Mouse (Mus musculus) hindbrain, embryonic 16.5 days (tissue): ENCODE results near the gene Fam118a. TPM values are rescaled to one million over a fixed set of nuclear protein-coding genes. Genes with fewer than 3 reads are reported as not detected.

ENCODE experiments used
- ATAC-seq: fragments of 200-750 bp; cut with Nextera tagmentation; 2 replicates; pipeline ENCODE4 v1.8.0; 2017; ENCODE audit warnings: moderate TSS enrichment, moderate library complexity
- H3K27ac ChIP-seq: fragments of 300-500 bp; sonication (generic); 2 replicates; pipeline ENCODE4 v1.5.1; 2014; ENCODE audit warnings: low read depth, mild to moderate bottlenecking, control low read depth, low read length, moderate library complexity
- H3K27me3 ChIP-seq: fragments of 300-500 bp; sonication (generic); replicated peaks from 2 replicates; pipeline ENCODE4 v1.6.1; 2014; ENCODE audit warnings: low read length; ENCODE audit not compliant: control insufficient read depth, insufficient read depth
- H3K36me3 ChIP-seq: fragments of 300-500 bp; sonication (generic); 2 replicates; pipeline ENCODE4 v1.6.1; 2014; ENCODE audit warnings: mild to moderate bottlenecking, low read length, moderate library complexity, mixed read lengths; ENCODE audit not compliant: control insufficient read depth, insufficient read depth
- H3K4me1 ChIP-seq: fragments of 300-500 bp; sonication (generic); 2 replicates; pipeline ENCODE4 v1.6.1; 2014; ENCODE audit warnings: low read depth, low read length; ENCODE audit not compliant: control insufficient read depth, insufficient read depth
- H3K4me2 ChIP-seq: fragments of 300-500 bp; sonication (generic); 2 replicates; pipeline ENCODE4 v1.6.1; 2014; ENCODE audit warnings: mild to moderate bottlenecking, low read length, control low read depth, moderate library complexity
- H3K4me3 ChIP-seq: fragments of 300-500 bp; sonication (generic); 2 replicates; pipeline ENCODE4 v1.5.1; 2014; ENCODE audit warnings: mild to moderate bottlenecking, low read length, control low read depth, moderate library complexity
- H3K9ac ChIP-seq: fragments of 300-500 bp; sonication (generic); 2 replicates; pipeline ENCODE4 v1.6.1; 2014; ENCODE audit warnings: low read depth, mild to moderate bottlenecking, control low read depth, low read length, moderate library complexity
- H3K9me3 ChIP-seq: fragments of 300-500 bp; sonication (generic); 2 replicates; pipeline ENCODE4 v1.6.1; 2014; ENCODE audit warnings: mild to moderate bottlenecking, low read length, moderate library complexity; ENCODE audit not compliant: control insufficient read depth
- WGBS: fragments of 180-500 bp; shearing (Covaris S2); extraction: QIAGEN DNeasy Blood & Tissue Kit; methylation state at CpG from one replicate; pipeline ENCODE4 v1.1.7; 2014; 5-methylcytosine and 5-hydroxymethylcytosine counted together
- polyA plus RNA-seq: library from polyadenylated mRNA; unstranded; fragments of >200 nt; fragmentation: Nextera tagmentation; extraction: Ambion mirVana; gene quantifications from 2 replicates; pipeline ENCODE4 v1.2.1, GENCODE M21; 2015

Fam118a gene
- polyA plus RNA-seq, 1 experiment from 2014 or later = 30.3 TPM

DNA sequence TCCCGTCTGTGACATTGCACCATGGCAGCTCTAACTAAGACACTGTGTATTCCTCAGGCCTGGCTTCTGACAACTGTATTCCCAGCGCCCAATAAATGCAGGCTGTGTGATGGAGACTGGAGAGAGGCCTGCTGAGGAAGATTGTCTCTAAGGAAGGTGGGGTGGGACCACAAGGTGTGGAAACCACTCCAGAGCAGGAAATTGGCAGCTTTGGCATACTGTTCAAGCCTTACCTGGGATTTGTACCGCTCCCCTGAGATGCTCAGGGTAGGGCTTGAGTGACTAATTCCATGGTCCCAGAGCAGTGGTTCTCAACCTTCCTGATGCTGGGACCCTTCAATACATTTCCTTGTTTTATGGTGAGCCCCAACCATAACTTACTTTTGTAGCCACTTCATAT, 39.6 kb upstream of the Fam118a start:
- Histone ChIP-seq H3K9me3 (no peaks in the 10 kb centered on the region), H3K4me1 (peaks cover 23% of the 10 kb centered on the region), H3K36me3 (no peaks in the 10 kb centered on the region), H3K27me3 (no peaks in the 10 kb centered on the region), H3K9ac (no peak overlapping the region), H3K4me2 (no peak overlapping the region), H3K4me3 (no peak overlapping the region), H3K27ac (no peak overlapping the region)
- 80% methylated on average over 3 of the region's 3 CpGs for WGBS
- ATAC-seq = no peak

DNA sequence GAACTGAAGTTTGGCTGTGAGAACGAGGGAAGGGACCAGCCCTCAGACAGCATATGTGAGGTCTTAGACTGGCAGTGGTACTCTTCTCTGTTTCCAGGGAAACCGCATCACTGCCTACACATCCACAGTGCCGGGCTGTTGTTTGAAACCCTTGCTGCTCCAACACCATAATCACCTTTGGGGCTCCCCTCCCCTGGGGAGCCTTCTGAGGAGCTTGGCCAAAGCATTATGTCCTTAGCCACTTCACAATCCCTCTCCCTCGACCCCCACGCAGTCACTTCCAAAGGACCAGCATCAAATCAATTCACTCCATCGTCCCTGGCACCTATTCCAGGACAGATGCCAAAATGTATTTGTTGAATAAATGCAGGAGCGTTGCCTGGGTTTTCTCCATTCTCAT, 39.0 kb upstream of the Fam118a start:
- Histone ChIP-seq H3K9me3 (no peaks in the 10 kb centered on the region), H3K36me3 (no peaks in the 10 kb centered on the region), H3K9ac (no peak overlapping the region), H3K4me1 (peaks cover 23% of the 10 kb centered on the region), H3K4me3 (no peak overlapping the region), H3K4me2 (no peak overlapping the region), H3K27ac (no peak overlapping the region), H3K27me3 (no peaks in the 10 kb centered on the region)
- 46% methylated on average over 7 of the region's 7 CpGs for WGBS
- no peak for ATAC-seq

DNA sequence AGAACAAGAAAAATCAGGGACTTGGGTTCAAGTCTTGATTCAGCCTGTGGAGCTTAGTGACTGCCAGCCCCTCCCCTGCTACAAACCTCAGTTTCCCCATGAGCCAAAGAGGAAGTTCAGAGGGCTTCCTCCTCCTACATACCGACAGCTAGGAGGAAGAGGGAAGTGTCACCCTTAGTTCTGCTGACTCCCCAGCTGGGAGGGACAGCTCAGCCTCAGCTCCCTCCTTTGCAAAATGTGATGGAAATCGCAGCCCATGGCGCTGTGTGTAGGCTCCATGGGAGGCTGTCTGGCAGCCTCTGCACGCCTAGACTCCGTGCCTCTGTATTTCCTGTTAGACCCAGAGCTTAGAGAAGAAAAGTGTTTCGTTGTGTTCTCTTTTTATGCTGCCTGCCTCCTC, 34.2 kb upstream of the Fam118a start:
- Histone ChIP-seq H3K9ac (no peak overlapping the region), H3K4me1 (peaks cover 2% of the 10 kb centered on the region; the same call in 1 of the 2 replicates), H3K4me3 (no peak overlapping the region), H3K4me2 (no peak overlapping the region), H3K27me3 (no peaks in the 10 kb centered on the region), H3K36me3 (no peaks in the 10 kb centered on the region), H3K27ac (no peak overlapping the region), H3K9me3 (no peaks in the 10 kb centered on the region)
- ATAC-seq = no peak
- 44% methylated on average over 6 of the region's 6 CpGs for WGBS

DNA sequence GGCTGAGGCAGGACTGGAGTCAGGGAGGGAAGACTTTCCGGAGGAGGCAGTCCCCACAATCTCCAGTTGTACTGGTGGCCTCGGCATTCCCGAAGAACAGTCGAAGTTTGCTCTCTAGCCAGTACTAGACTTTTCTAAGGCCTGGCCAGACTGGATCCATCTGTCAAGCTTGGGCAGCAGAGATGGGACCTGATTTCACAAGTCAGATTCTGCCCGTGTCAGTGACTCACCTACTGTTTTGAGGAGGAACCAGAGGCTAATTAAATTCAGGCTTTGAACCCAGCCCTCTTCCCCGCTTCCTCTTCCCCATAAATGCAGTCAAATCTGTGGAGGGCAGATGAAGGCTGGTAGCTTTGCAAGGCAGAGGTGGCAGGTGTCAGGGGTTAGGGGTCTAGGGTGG, 33.7 kb upstream of the Fam118a start:
- Histone ChIP-seq H3K36me3 (no peaks in the 10 kb centered on the region), H3K4me1 (no peaks in the 10 kb centered on the region), H3K9ac (no peak overlapping the region), H3K27ac (no peak overlapping the region), H3K4me3 (no peak overlapping the region), H3K9me3 (no peaks in the 10 kb centered on the region), H3K4me2 (no peak overlapping the region), H3K27me3 (no peaks in the 10 kb centered on the region)
- ATAC-seq = no peak
- 43% methylated on average over 6 of the region's 6 CpGs for WGBS

DNA sequence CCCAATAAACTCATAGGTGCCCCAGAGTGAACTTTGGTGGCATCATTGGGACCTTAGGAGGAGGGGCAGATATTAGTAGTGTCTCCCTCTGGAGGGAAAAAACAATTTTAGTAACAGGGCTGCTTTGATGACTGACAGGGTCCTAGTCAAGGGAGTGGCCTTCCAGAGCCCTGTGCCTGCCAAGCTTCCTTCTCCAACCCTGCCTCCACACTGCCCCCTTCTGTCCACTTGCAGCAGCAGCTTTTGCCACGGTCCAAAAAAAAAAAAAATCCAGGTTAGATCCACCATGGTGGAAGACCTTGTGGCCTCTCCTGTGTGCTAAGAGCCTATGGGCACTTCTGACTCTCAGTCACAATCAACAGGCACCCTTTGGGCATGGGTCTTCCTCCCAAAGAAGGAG, 32.8 kb upstream of the Fam118a start:
- no peak overlapping the region for H3K9ac ChIP-seq
- WGBS = 7% methylated on average over 1 of the region's 1 CpGs
- H3K9me3 ChIP-seq = no peaks in the 10 kb centered on the region
- no peaks in the 10 kb centered on the region for H3K27me3 ChIP-seq
- no peak overlapping the region for H3K4me3 ChIP-seq
- H3K27ac ChIP-seq = no peak overlapping the region
- H3K4me2 ChIP-seq = no peak overlapping the region
- H3K4me1 ChIP-seq = no peaks in the 10 kb centered on the region
- no peaks in the 10 kb centered on the region for H3K36me3 ChIP-seq
- ATAC-seq = no peak

DNA sequence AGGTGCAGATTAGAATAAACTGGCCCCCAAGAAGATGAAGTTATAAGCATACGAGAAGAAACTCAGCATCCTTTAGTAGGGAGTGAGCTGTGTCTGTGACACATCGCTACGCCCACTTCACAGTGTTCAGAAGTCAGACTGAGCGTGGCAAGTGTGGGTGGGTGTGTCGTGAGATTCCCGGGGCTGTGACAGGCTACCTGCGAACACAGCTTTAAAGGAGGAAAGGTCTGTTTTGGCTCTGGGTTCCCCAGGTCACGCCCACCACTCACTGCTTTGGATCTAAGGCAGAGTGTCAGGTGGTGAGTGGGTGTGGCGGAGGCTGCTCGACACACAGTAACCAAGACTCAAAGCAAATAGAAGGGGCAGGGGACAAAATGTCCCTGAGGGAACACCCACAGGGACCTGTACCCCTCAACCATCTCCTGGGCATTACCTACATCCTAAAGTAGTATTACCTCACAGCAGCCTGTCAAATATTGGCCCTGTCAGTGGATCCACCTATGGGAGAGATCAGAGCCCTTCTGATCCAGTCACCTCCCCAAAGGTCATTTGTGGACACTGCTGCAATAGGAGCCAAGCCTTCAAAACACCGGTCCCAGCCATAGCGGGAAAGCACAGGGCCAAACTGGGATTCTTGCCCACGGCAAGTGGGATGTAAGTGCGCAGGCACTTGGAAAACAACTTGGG, 30.8 kb upstream of the Fam118a start:
- Histone ChIP-seq H3K27me3 (no peaks in the 10 kb centered on the region; the same call in 1 of the 2 replicates), H3K4me2 (no peak overlapping the region), H3K9me3 (no peaks in the 10 kb centered on the region), H3K36me3 (no peaks in the 10 kb centered on the region), H3K4me3 (no peak overlapping the region), H3K27ac (no peak overlapping the region), H3K9ac (no peak overlapping the region), H3K4me1 (peaks cover 3% of the 10 kb centered on the region)
- 75% methylated on average over 14 of the region's 14 CpGs for WGBS
- no peak for ATAC-seq

DNA sequence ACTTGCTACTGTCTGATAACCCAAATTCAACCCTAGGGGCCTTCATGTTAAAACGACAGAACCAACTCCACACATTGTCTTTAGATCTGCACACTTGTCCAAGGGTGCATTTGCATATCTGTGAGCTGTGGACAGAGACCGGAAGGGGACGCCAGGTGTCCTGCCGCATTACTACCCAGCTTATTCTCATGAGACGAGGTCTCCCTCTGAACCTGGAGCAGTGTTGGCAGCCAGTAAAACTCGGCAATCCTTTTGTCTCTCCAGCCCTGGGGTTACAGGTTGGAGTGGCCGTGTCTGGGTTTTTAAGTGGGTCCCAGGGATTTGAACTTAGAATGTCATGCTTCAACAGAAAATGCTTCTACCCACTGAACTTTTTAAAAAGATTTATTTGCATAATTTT, 28.8 kb upstream of the Fam118a start:
- WGBS = 52% methylated on average over 7 of the region's 7 CpGs
- H3K4me2 ChIP-seq = no peak overlapping the region
- no peak overlapping the region for H3K9ac ChIP-seq
- H3K4me1 ChIP-seq = peaks cover 3% of the 10 kb centered on the region
- H3K9me3 ChIP-seq = no peaks in the 10 kb centered on the region
- no peak for ATAC-seq
- no peak overlapping the region for H3K27ac ChIP-seq
- no peaks in the 10 kb centered on the region; the same call in 1 of the 2 replicates for H3K27me3 ChIP-seq
- H3K36me3 ChIP-seq = no peaks in the 10 kb centered on the region
- H3K4me3 ChIP-seq = no peak overlapping the region

DNA sequence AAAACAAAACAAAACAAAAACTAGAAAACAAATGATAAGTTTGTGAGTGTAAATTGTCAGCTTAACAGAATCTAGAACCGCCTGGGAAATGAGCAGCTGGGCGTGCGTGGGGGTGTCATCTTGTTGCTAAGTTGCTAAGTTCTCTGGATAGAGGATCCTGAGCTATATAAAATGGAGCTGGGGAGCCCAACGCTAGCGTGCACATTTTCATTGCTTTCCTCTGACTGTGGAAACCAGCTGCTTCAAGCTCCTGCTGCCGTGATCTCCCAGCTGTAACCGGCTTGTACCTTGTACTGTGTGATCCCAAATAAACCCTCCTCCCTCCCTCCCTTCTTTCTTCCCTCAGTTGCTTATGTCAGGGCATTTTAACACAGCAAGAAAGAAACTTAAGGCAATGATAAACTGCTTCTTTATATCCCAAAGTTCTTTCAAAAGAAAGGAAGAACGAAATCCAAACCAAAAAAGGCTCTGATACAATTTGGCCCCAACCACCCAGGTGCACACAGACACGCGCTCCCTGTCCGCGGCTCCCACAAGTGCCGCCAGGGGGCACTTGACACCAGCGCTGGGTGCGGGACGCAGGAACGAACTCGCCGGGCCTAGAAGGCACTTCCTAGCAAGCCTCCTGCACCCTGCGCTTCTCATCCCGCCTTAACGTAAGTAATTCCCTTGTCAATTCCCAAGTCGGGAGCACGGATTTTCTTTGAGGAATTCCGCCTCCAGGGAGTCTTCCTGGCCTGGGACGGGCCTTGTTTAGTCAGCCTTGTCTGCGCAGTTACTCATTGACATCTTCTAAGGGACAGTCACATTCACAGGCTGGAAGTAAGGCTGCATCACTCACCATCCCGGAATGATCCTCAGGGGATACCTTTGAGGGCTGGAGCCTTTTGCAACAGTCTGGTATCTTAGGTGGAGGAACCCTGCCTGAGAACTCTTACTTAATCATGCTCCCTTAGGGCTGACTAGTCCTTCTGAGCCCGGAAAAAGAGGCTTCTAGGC, 27.5 kb upstream of the Fam118a start:
- no peak overlapping the region; the same call in 1 of the 2 replicates for H3K9ac ChIP-seq
- no peak; the same call in 1 of the 2 replicates for ATAC-seq
- H3K4me1 ChIP-seq = peaks cover 3% of the 10 kb centered on the region
- no peaks in the 10 kb centered on the region; the same call in 1 of the 2 replicates for H3K27me3 ChIP-seq
- WGBS = 19% methylated on average over 29 of the region's 29 CpGs
- H3K27ac ChIP-seq = no peak overlapping the region
- no peaks in the 10 kb centered on the region for H3K9me3 ChIP-seq
- peak overlapping the region; percentile 27; the same call in 1 of the 2 replicates for H3K4me2 ChIP-seq
- H3K36me3 ChIP-seq = no peaks in the 10 kb centered on the region
- no peak overlapping the region for H3K4me3 ChIP-seq

DNA sequence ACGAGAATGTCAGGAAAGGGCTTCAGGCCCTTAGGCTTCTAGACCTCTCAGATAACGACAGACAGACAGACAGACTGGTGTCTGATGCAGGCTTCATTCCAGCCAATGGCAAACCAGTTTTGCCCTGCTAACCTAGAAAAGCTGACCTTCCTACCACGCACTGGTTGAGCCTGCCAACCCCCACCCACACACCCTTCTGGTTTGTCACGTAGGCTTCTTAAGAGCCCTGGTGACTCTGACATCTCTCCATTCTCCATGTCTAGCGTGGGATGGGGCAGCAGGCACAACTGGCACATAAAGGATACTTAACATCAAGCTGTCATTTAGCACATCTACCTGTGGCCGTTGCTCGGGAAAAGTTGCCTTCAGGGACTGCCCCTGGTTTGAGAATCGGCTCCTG, 19.1 kb upstream of the Fam118a start:
- no peak overlapping the region for H3K4me3 ChIP-seq
- H3K27me3 ChIP-seq = no peaks in the 10 kb centered on the region
- ATAC-seq = no peak
- no peaks in the 10 kb centered on the region for H3K9me3 ChIP-seq
- H3K4me2 ChIP-seq = no peak overlapping the region
- 85% methylated on average over 8 of the region's 8 CpGs for WGBS
- H3K27ac ChIP-seq = no peak overlapping the region
- no peak overlapping the region for H3K9ac ChIP-seq
- H3K36me3 ChIP-seq = no peaks in the 10 kb centered on the region
- H3K4me1 ChIP-seq = peaks cover 2% of the 10 kb centered on the region; the same call in 1 of the 2 replicates
